Mouse (Mus musculus) forebrain, embryonic 14.5 days (tissue): ENCODE measurements at regions not wholly inside any gene's neighbourhood (a gene's known extent, or its start where the extent isn't known, plus 50 kb on each side); places are given as distances from the start of the nearest gene placed in this dataset.

Source experiments
- ATAC-seq: fragments of 200-750 bp; cut with Nextera tagmentation; 2 replicates; pipeline ENCODE4 v1.8.0; 2017; ENCODE audit warnings: mild to moderate bottlenecking, moderate library complexity
- DNase-seq: peaks from one replicate; pipeline ENCODE4 v3.0.0-alpha.2; 2015; ENCODE audit warnings: low spot score
- H3K27ac ChIP-seq: fragments of 300-500 bp; sonication (generic); 2 replicates; pipeline ENCODE4 v1.5.1; 2014; ENCODE audit warnings: low read depth, mild to moderate bottlenecking, control low read depth, low read length, moderate library complexity
- H3K27me3 ChIP-seq: fragments of 300-500 bp; sonication (generic); replicated peaks from 2 replicates; pipeline ENCODE4 v1.6.1; 2014; ENCODE audit warnings: low read length, control low read depth, mixed read lengths; ENCODE audit not compliant: control insufficient read depth, insufficient read depth
- H3K36me3 ChIP-seq: fragments of 300-500 bp; sonication (generic); 2 replicates; pipeline ENCODE4 v1.6.1; 2014; ENCODE audit warnings: low read length, control low read depth; ENCODE audit not compliant: control insufficient read depth, insufficient read depth
- H3K4me1 ChIP-seq: fragments of 300-500 bp; sonication (generic); 2 replicates; pipeline ENCODE4 v1.6.1; 2014; ENCODE audit warnings: antibody characterized with exemption, low read length, control low read depth; ENCODE audit not compliant: control insufficient read depth, insufficient read depth
- H3K4me2 ChIP-seq: fragments of 300-500 bp; sonication (generic); 2 replicates; pipeline ENCODE4 v1.6.1; 2014; ENCODE audit warnings: mild to moderate bottlenecking, control low read depth, low read length
- H3K4me3 ChIP-seq: fragments of 300-500 bp; sonication (generic); 2 replicates; pipeline ENCODE4 v1.5.1; 2014; ENCODE audit warnings: low read depth, low read length, control low read depth
- H3K9ac ChIP-seq: fragments of 300-500 bp; sonication (generic); 2 replicates; pipeline ENCODE4 v1.6.1; 2014; ENCODE audit warnings: mild to moderate bottlenecking, low read length, control low read depth, moderate library complexity
- H3K9me3 ChIP-seq: fragments of 300-500 bp; sonication (generic); replicated peaks from 2 replicates; pipeline ENCODE4 v1.6.1; 2016; ENCODE audit warnings: low read length, control low read depth, mixed read lengths; ENCODE audit not compliant: control insufficient read depth
- WGBS: fragments of 180-500 bp; shearing (Covaris S2); extraction: QIAGEN DNeasy Blood & Tissue Kit; methylation state at CpG from one replicate; pipeline ENCODE4 v1.1.7; 2014; 5-methylcytosine and 5-hydroxymethylcytosine counted together

DNA sequence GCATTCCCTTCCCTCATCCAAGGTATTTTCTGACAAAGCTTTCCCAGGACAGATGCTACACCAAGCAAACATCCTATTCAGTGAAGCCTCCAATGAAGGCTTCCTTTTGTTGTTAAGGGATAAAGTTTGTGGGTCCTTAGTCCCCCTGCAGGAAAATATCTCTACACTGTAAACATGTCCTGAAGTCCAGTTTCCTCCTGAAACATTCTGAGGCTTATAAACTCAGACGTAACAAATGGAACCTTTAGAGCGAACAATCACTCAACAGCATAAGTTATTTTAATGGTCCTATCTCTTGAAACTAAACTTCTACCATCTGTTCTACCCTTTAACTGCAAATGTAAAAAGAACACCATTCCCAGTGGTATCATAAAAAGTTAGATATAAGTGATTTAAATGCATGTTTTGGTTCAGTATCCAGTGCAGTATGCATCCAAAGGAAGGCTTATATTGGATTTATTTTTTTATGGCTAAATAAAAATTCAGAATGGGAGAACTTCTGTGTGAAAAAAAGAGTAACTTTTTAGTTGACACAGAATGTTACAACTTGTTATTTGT, 115.1 kb upstream of the Tapt1 start:
- Histone ChIP-seq H3K9me3 (no peaks in the 10 kb centered on the region), H3K27me3 (no peaks in the 10 kb centered on the region), H3K4me2 (no peak overlapping the region), H3K4me3 (no peak overlapping the region), H3K36me3 (no peaks in the 10 kb centered on the region), H3K9ac (no peak overlapping the region), H3K27ac (no peak overlapping the region), H3K4me1 (no peaks in the 10 kb centered on the region)
- DNase-seq (no peak), ATAC-seq (no peak)
- WGBS = 92% methylated on average over 2 of the region's 2 CpGs

DNA sequence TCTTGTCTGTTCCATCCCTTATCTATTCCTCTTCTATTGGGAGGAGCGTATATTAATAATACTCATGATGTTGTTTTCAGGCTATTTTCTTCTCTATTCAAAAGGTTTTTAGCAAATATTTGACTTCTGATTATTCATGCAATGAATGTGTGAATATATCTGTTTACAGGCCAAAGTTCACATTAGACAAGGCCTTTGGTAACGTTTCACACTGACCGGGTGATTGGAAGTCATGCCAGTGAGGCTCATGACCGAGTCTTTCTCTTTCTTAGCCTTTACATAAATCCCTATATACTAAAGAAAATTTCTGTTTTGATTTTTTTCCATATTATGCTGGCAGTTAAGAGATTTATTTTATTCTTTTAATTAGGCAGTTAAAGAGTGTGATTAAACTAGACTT, 112.2 kb upstream of the Tapt1 start:
- no peaks in the 10 kb centered on the region for H3K27me3 ChIP-seq
- ATAC-seq = no peak
- no peaks in the 10 kb centered on the region for H3K36me3 ChIP-seq
- no peak overlapping the region for H3K9ac ChIP-seq
- no peak overlapping the region for H3K4me3 ChIP-seq
- WGBS = 96% methylated on average over 4 of the region's 4 CpGs
- no peaks in the 10 kb centered on the region for H3K9me3 ChIP-seq
- no peak overlapping the region for H3K4me2 ChIP-seq
- H3K4me1 ChIP-seq = no peaks in the 10 kb centered on the region
- DNase-seq = no peak
- no peak overlapping the region for H3K27ac ChIP-seq

DNA sequence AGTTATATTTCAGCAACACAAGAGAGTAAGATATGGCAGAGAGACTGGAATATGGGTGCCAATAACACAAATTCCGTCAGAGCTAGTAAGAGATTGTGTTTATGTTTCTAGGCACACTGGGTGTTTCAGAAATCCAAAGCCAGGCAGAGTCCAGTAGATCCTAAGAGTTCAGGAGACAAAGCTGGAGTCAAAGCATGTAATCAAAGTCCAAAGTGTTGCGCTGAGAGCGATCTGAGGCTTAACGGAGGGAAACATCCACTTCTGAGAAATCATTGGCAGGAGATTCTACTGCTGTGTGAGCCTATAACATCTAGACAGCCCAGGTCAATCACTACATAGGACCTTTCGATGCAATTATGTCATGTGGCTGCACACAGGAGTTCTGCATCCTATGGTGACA, 109.3 kb upstream of the Tapt1 start:
- DNase-seq (no peak), ATAC-seq (no peak)
- WGBS = 93% methylated on average over 5 of the region's 5 CpGs
- H3K27me3 ChIP-seq = no peaks in the 10 kb centered on the region
- H3K4me3 ChIP-seq = no peak overlapping the region
- H3K27ac ChIP-seq = no peak overlapping the region
- no peaks in the 10 kb centered on the region for H3K36me3 ChIP-seq
- no peaks in the 10 kb centered on the region for H3K4me1 ChIP-seq
- no peak overlapping the region for H3K4me2 ChIP-seq
- no peak overlapping the region for H3K9ac ChIP-seq
- no peaks in the 10 kb centered on the region for H3K9me3 ChIP-seq

DNA sequence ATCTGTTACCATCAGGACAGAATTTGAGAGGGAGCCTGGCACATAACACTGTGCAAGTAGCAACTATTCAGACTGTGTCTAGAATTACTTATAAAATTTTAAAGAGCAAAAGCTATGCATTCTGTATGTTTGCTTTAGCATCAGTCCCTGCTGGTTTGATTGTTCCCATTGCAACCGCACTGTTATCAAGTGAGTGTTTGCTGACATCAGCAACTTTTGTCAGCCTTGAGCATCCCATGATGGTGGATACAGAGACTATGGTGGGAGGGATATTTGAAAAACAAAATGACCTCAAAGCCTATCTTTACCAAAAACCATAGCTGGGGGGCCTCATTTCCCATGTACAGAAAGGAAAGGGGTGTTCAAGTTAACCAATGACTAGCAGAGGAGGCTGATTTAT, 93.2 kb upstream of the Tapt1 start:
- Histone ChIP-seq H3K27ac (no peak overlapping the region), H3K36me3 (no peaks in the 10 kb centered on the region), H3K4me3 (no peak overlapping the region), H3K9ac (no peak overlapping the region), H3K4me2 (no peak overlapping the region), H3K9me3 (no peaks in the 10 kb centered on the region), H3K4me1 (no peaks in the 10 kb centered on the region), H3K27me3 (no peaks in the 10 kb centered on the region)
- DNase-seq (no peak), ATAC-seq (no peak)
- 92% methylated on average over 1 of the region's 1 CpGs for WGBS

DNA sequence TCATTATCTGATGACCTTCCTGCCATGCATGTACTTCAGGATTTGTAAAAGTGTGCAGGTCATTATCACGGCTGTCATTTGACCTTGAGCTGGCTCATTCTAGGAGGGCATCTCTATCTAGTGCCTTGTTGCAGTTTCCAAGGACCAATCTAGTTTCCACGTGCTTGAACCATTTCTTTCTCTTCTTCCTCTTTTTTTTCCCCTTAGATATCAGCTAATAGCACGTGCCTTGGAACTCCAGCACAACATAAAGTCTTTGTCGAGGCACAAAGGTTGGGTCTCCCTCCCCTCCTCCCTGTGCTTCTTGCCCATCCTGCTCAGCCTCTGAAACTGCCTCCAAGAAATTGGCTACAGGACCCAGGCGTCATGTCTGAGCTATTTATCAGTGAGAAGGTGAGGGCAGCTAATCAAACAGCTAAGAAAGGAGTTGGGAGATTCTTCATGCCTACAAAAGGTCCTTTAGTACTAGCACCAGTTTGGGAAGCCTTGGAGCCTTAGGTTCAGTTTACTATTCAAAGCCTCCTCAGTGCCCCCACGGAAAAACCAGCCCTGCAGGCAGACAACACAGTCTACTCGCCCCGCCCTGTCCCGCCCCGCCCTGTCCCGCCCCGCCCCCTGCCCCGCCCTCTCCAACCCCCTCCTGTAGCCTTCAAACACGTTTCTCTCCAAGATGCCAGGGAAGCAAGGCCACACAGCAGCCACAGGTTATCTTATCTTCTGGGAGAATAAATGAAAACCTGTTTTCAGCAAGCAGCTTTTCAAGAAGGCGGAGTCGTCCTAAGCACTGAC, 80.5 kb upstream of the Tapt1 start:
- no peaks in the 10 kb centered on the region for H3K9me3 ChIP-seq
- H3K27me3 ChIP-seq = no peaks in the 10 kb centered on the region
- ATAC-seq = no peak; the same call in 1 of the 2 replicates
- no peak overlapping the region for H3K4me3 ChIP-seq
- no peaks in the 10 kb centered on the region for H3K36me3 ChIP-seq
- H3K4me2 ChIP-seq = no peak overlapping the region
- 21% methylated on average over 16 of the region's 16 CpGs for WGBS
- peak; percentile 11 for DNase-seq
- no peak overlapping the region for H3K27ac ChIP-seq
- H3K9ac ChIP-seq = no peak overlapping the region
- H3K4me1 ChIP-seq = peaks cover 6% of the 10 kb centered on the region; the same call in 1 of the 2 replicates

DNA sequence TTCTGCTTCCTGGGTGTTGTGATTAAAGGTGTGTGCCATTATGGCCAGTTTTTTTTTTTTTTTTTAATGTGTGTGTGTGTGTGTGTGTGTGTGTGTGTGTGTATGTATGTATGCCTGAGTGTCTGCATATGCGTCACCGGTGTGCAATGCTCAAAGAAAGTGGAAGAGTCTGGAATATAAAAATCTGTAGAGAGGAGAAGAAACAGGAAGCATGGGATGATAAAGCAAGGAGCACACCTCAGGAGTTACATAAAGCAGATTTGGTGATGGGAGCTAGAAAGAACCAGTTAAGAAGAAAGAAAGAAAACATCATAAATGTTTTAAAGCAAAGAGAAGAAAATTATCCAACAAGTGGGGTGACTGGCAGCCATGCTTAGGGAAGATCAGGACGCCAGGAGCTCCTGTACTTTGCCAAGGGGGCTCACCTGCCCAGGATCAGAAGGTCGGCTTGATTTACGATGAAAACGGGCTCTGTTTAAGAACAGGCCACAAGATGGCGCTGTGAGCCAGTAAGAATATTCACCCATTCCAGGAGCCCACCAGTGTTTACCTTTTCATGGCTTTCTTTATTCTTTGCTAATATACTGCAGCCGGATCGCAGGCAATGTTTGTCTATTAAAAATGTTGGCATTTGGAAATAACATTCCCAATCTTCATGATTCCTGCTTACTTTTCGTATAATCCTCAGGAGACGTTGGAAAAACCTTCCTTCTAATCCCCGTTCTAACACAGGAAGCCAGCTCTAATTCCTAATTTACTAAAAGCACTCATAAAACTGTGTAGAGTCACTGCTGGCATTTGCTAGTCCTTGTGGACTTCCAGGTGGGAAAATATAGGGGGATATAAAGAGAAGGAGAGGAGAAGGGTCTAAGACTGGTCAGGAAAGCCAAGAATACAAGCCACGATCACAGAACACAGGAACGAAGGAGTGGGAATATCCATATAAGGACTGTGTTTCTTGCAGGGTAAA, 77.7 kb upstream of the Tapt1 start:
- no peak overlapping the region for H3K27ac ChIP-seq
- 0 out of 2 replicates have a peak overlapping the region, but pooled peaks have one; percentile 16 for H3K4me2 ChIP-seq
- peak; percentile 90 for DNase-seq
- WGBS = 36% methylated on average over 14 of the region's 14 CpGs
- H3K36me3 ChIP-seq = no peaks in the 10 kb centered on the region
- ATAC-seq = peak; percentile 85
- H3K4me1 ChIP-seq = peaks cover 6% of the 10 kb centered on the region; the same call in 1 of the 2 replicates
- H3K9me3 ChIP-seq = no peaks in the 10 kb centered on the region
- no peak overlapping the region for H3K9ac ChIP-seq
- no peak overlapping the region for H3K4me3 ChIP-seq
- H3K27me3 ChIP-seq = no peaks in the 10 kb centered on the region

DNA sequence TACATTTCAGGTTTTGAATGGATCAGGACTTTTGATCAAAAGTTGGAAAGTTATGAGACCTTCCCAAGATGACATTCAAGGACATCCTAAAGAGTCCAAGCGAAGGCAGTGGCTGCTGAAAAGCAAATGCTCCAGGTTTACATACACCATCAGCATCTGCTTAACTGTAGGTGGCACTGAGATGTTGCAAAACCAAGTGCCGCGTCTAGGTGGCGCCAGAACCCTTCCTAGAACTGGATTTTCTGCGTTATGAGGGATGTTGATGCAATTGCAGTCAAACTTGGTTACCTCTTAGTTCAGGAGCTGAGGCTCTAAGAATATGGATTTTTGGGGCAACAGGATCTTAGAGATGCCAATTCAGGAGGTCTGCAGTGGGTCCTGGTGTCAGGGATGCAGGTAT, 58.0 kb upstream of the Tapt1 start:
- Histone ChIP-seq H3K27me3 (no peaks in the 10 kb centered on the region), H3K9ac (no peak overlapping the region), H3K27ac (no peak overlapping the region), H3K4me3 (no peak overlapping the region), H3K9me3 (no peaks in the 10 kb centered on the region), H3K36me3 (no peaks in the 10 kb centered on the region), H3K4me2 (no peak overlapping the region), H3K4me1 (no peaks in the 10 kb centered on the region)
- ATAC-seq = peak; percentile 75
- WGBS = 10% methylated on average over 5 of the region's 5 CpGs
- DNase-seq = peak; percentile 91
